Mouse (Mus musculus): ENCODE data around the gene Rep15.
A peak's percentile ranks its signal among the peaks of the same experiment; 100 is the strongest.

Rep15 gene

DNA sequence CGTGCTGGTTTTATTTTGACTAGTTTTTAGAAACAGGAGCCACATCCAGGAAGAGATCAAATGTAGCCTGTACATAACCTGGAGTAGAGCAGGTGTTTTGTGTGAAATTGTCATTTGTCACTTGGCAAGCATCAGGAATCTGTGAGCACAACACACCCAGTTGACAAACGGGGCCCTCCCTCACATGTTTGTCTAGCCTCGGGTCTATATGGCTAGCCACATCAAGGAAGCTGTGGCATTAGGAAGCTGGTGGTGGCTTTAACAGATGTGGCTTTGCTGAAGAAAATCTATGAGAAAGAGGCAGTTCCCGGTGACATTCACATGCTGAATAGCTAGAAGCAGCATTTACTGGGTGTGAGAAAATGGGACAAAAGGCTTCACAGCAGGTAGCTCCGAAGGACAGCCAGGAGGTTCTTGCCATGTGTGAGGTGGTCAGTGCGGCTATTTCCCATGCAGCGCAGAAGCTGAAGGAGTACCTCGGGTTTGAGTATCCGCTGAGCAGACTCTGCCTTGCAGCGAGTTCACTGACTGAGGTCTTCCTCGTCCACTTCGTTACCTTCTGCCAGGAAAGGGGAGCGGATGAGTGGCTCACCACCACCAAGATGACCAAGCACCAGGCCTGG is at the start of gene Rep15:
Gene Rep15, plus strand, starts transcription at position 282 of the 623 bp plus-strand sequence.
- DNase-seq (ENCODE audit: extremely low spot score): peak; percentile 3

GRCm38 (mm10) chr6:146984569-146984968 is 47.8 kb upstream of the Rep15 start:
- DNase-seq (ENCODE audit: extremely low spot score): no peak

- DNase-seq (ENCODE audit: extremely low spot score): peak; percentile 53
Measured at GRCm38 (mm10) chr6:146994236-146994635, 38.1 kb upstream of the Rep15 start.

GRCm38 (mm10) chr6:146995391-146995790 is 37.0 kb upstream of the Rep15 start:
- DNase-seq (ENCODE audit: extremely low spot score): no peak

DNA sequence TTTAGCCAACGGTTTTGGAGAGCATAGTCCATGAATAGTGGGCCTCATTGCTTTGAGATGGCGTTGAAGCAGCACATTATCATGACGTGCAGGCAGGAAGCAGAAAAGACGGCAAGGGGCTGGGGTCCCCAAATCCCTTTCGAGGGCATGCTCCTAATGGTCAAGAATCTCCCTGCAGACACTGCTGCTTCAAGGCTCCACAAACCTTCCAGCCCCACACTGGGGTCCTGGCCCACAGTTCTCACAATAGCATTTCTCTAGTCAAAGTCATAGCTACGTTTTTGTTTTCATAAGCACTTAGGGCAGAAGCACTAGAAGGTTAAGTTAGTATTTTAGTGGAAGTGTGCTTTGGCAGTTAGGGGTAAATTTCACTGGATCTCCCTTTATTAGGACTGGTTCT is 36.5 kb upstream of the Rep15 start:
- DNase-seq (ENCODE audit: extremely low spot score): no peak

GRCm38 (mm10) chr6:146997006-146997405 is 35.4 kb upstream of the Rep15 start:
- DNase-seq (ENCODE audit: extremely low spot score): no peak

DNA sequence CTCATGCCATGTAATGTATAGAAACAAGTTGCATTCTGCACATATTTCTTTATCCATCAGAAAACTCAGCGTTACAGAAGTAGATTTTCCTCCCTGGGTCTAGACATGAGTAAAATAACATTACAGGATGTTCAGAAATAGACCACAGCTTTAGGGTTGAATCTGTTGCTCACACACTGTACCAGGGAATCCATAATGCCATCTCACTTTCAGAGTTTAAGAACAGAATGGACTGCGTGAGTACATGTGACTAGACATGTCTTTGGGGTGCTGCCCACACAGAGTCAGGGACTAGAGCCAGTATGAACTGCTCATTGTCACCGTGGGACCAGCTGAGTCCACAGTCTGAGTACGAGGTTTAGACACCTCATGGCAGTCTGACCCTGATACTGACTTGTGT is 33.7 kb upstream of the Rep15 start:
- DNase-seq (ENCODE audit: extremely low spot score): no peak

GRCm38 (mm10) chr6:146999302-146999701 is 33.1 kb upstream of the Rep15 start:
- DNase-seq (ENCODE audit: extremely low spot score): no peak

DNA sequence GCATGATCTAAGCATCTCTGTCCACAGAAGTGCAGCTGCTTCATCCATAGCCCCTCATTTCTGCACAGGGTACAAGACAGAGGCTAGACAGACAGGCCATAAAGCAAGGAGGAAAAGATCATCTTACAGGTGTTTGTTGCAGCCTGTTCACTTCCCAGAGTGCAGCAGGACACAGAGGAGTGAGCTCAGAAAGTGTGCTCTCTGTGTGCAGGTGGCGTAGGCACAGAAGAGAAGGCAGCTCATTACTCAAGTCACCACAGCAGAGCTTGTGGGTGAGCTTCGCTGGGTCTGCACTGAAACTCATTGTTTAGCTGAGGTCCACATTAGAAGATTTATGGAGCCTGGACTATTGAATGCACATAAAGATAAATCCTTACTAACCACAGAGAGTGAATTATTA is 32.6 kb upstream of the Rep15 start:
- no peak for DNase-seq (ENCODE audit: extremely low spot score)

GRCm38 (mm10) chr6:147008148-147008547 is 24.2 kb upstream of the Rep15 start:
- DNase-seq (ENCODE audit: extremely low spot score): peak; percentile 32

DNA sequence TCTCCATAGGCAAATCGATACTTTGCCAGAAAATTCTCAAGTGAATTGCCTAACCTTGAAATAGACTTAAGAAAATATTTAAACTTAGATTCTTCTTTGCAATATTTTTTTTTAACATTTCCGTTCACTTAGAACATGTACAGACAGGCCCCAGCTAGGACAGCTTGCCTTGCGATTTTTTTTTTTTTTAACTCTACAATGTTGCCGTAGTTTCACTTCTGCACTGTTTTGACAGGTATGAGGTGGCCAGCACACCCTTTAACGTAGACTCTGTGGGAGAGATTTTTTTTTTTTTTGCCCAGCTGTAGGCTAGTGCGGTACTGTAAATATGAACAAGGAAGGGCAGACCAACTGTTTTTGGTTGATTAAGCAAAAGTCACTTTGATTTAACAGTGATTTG is 22.0 kb upstream of the Rep15 start:
- DNase-seq (ENCODE audit: extremely low spot score): no peak

DNA sequence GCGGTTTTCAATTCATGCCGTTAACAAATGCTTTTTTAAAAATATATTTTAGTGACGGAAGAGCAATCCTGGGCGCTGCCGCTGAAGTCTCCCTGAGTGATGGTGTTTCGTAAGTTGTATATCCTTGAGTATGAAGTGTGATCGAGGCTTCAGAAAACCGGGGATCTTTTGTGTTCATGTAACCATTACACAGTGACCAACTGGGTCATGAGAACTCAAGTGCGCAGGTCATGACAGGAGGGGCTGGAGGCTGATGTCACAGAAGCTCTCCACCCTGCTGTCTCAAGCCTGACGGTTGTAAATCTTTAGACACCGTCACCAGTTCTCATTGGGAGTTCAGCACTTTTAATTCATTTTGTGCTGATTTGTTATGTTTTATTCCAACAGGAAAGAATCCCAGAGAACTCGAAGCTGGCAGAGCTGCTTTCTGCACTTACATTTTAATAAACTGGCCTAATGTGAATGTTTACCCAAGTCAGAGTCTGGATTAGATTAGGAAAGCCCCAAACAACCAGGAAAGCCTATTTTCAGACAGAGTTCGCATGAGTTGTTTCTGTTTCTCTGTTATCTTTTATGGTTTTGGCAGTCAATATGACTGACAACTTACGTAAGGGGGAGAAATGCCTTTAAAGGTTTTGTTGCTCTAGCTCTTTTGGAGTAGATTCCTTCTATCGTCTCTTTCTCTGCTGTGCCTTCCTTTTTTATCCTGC is 21.4 kb upstream of the Rep15 start:
- DNase-seq (ENCODE audit: extremely low spot score): no peak

GRCm38 (mm10) chr6:147011555-147011954 is 20.8 kb upstream of the Rep15 start:
- no peak for DNase-seq (ENCODE audit: extremely low spot score)

- DNase-seq (ENCODE audit: extremely low spot score): no peak
Measured at GRCm38 (mm10) chr6:147011977-147012376, 20.4 kb upstream of the Rep15 start.

- no peak for DNase-seq (ENCODE audit: extremely low spot score)
Measured at GRCm38 (mm10) chr6:147013546-147013945, 18.8 kb upstream of the Rep15 start.

- DNase-seq (ENCODE audit: extremely low spot score): no peak
Measured at GRCm38 (mm10) chr6:147017906-147018305, 14.5 kb upstream of the Rep15 start.

GRCm38 (mm10) chr6:147018364-147018763 is 14.0 kb upstream of the Rep15 start:
- DNase-seq (ENCODE audit: extremely low spot score): no peak

DNA sequence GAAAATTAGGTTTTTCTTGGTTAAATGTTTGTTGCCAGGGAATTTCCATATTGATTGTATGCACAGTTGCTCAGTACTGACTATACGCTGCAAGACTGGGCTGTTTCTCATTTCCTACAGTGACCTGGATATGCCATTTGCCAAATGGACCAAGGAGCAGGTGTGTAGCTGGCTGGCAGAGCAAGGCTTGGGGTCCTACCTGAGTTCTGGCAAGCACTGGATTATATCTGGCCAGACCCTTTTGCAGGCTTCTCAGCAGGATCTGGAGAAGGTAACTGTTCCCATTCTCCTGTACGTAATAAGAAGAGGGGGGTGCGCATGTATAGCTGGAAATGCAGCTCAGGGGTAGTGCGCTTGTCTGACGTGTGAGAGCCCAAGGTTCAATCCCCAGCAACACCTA is 11.2 kb upstream of the Rep15 start:
- DNase-seq (ENCODE audit: extremely low spot score): no peak

GRCm38 (mm10) chr6:147022375-147023132 is 9.8 kb upstream of the Rep15 start:
- no peak for DNase-seq (ENCODE audit: extremely low spot score)

DNA sequence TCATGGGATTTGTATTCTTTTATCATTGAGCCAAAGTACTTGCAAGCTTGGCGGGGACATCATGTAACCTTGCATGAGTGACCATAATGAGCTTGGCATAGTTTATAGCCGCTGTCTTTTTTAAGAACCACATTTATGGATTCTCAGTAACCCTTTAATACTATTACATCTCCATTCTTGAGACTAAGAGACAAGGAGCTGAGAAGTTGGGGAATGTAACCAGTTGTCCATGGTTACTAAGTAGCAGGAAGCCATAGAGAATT is 9.3 kb upstream of the Rep15 start:
- DNase-seq (ENCODE audit: extremely low spot score): no peak

- DNase-seq (ENCODE audit: extremely low spot score): no peak
Measured at GRCm38 (mm10) chr6:147023568-147023967, 8.8 kb upstream of the Rep15 start.

DNA sequence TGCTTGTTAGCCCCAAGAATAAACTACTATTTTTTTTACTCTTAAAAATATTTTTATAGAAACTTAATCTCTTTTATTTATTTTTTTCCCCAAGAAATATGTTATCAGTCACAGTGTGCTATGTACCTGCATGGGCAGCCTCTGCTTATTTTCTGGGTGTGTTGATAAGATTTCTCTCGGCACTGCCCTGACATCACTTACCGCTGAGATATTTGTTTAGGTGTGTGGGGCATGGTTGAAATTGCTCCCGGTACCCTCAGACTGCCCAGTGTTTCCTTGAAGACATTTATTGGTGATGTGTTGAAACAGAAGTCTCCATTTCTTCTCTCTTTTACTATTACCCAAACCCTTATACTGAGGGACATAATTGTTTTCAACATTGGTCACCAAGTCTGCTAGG is 7.6 kb upstream of the Rep15 start:
- DNase-seq (ENCODE audit: extremely low spot score): no peak

- no peak for DNase-seq (ENCODE audit: extremely low spot score)
Measured at GRCm38 (mm10) chr6:147028396-147028795, 4.0 kb upstream of the Rep15 start.
